Mouse (Mus musculus) stomach, postnatal 0 days (tissue): ENCODE measurements around the gene Wdr93. TPM values are rescaled to one million over a fixed set of nuclear protein-coding genes. Genes with fewer than 3 reads are reported as not detected.

Experiments used
- ATAC-seq: fragments of 200-750 bp; cut with Nextera tagmentation; 2 replicates; pipeline ENCODE4 v1.8.0; 2017; ENCODE audit not compliant: low FRiP score, low TSS enrichment
- DNase-seq: peaks from one replicate; pipeline ENCODE4 v3.0.0-alpha.2; 2016; ENCODE audit warnings: low spot score
- H3K27ac ChIP-seq: fragments of 300-500 bp; sonication (generic); replicated peaks from 2 replicates; pipeline ENCODE4 v1.5.1; 2014; ENCODE audit warnings: mild to moderate bottlenecking, control low read depth
- H3K27me3 ChIP-seq: fragments of 300-500 bp; sonication (generic); 2 replicates; pipeline ENCODE4 v1.6.1; 2014; ENCODE audit warnings: low read length; ENCODE audit not compliant: control insufficient read depth, insufficient read depth
- H3K36me3 ChIP-seq: fragments of 300-500 bp; sonication (generic); 2 replicates; pipeline ENCODE4 v1.6.1; 2014; ENCODE audit warnings: low read length, mixed read lengths; ENCODE audit not compliant: control insufficient read depth, insufficient read depth
- H3K4me1 ChIP-seq: fragments of 300-500 bp; sonication (generic); replicated peaks from 2 replicates; pipeline ENCODE4 v1.6.1; 2014; ENCODE audit warnings: antibody characterized with exemption; ENCODE audit not compliant: control insufficient read depth, insufficient read depth
- H3K4me2 ChIP-seq: fragments of 300-500 bp; sonication (generic); replicated peaks from 2 replicates; pipeline ENCODE4 v1.6.1; 2014; ENCODE audit warnings: low read depth, mild to moderate bottlenecking, control low read depth, moderate library complexity
- H3K4me3 ChIP-seq: fragments of 300-500 bp; sonication (generic); 2 replicates; pipeline ENCODE4 v1.5.1; 2014; ENCODE audit warnings: low read depth, low read length, control low read depth
- H3K9ac ChIP-seq: fragments of 300-500 bp; sonication (generic); 2 replicates; pipeline ENCODE4 v1.6.1; 2014; ENCODE audit warnings: mild to moderate bottlenecking, low read length, control low read depth, mixed read lengths
- H3K9me3 ChIP-seq: fragments of 300-500 bp; sonication (generic); 2 replicates; pipeline ENCODE4 v1.6.1; 2016; ENCODE audit warnings: low read length; ENCODE audit not compliant: control insufficient read depth
- CTCF ChIP-seq: IDR thresholded peaks from 2 replicates; pipeline ENCODE4 v1.5.1; 2016; ENCODE audit warnings: antibody characterized with exemption, low read depth, mild to moderate bottlenecking, moderate library complexity
- EP300 ChIP-seq: optimal IDR thresholded peaks from 2 replicates; pipeline ENCODE3; 2016; ENCODE audit warnings: antibody characterized with exemption
- WGBS: fragments of 180-500 bp; shearing (Covaris S2); extraction: QIAGEN DNeasy Blood & Tissue Kit; methylation state at CpG from one replicate; pipeline ENCODE4 v1.1.7; 2014; 5-methylcytosine and 5-hydroxymethylcytosine counted together
- polyA plus RNA-seq: library from polyadenylated mRNA; unstranded; fragments of >200 nt; fragmentation: Nextera tagmentation; extraction: Ambion mirVana; gene quantifications from 2 replicates; pipeline ENCODE4 v1.2.1, GENCODE M21; 2015

The Wdr93 gene
- polyA plus RNA-seq, 1 experiment from 2014 or later: 0.04 TPM

GRCm38 (mm10) chr7:79729743-79730370 lies 13.1 kb upstream of the Wdr93 start:
- DNase-seq (peak; percentile 41), ATAC-seq (peak; percentile 38)
- Histone ChIP-seq H3K36me3 (no peaks in the 10 kb centered on the region), H3K4me2 (no peak overlapping the region), H3K9ac (no peak overlapping the region), H3K9me3 (no peaks in the 10 kb centered on the region), H3K4me3 (no peak overlapping the region), H3K27ac (no peak overlapping the region), H3K27me3 (no peaks in the 10 kb centered on the region), H3K4me1 (no peaks in the 10 kb centered on the region)
- TF ChIP-seq CTCF (peak; percentile 59), EP300 (no peak)
- WGBS: 61% methylated on average over 11 of the region's 11 CpGs

- Histone ChIP-seq H3K36me3 (no peaks in the 10 kb centered on the region), H3K9me3 (no peaks in the 10 kb centered on the region), H3K27me3 (no peaks in the 10 kb centered on the region), H3K4me3 (no peak overlapping the region), H3K27ac (no peak overlapping the region), H3K9ac (no peak overlapping the region), H3K4me2 (no peak overlapping the region), H3K4me1 (no peaks in the 10 kb centered on the region)
- TF ChIP-seq EP300: no peak
- ATAC-seq: no peak
- WGBS: 76% methylated on average over 13 of the region's 13 CpGs
- DNase-seq: no peak
Observed at GRCm38 (mm10) chr7:79731438-79731837, 11.5 kb upstream of the Wdr93 start.

GRCm38 (mm10) chr7:79732622-79733021 lies 10.3 kb upstream of the Wdr93 start, which contains the start of gene Plin1:
Gene Plin1 (minus strand): TSS chr7:79732903.
- Histone ChIP-seq H3K9ac (no peak within 1 kb of the TSS), H3K27ac (no peak within 1 kb of the TSS), H3K4me1 (no peaks in the 10 kb centered on the region), H3K36me3 (no peaks in the 10 kb centered on the region), H3K4me2 (no peak within 1 kb of the TSS), H3K9me3 (no peaks in the 10 kb centered on the region), H3K4me3 (no peak within 1 kb of the TSS), H3K27me3 (no peaks in the 10 kb centered on the region)
- TF ChIP-seq CTCF: no peak
- no peak for TF ChIP-seq EP300
- ATAC-seq (no peak), DNase-seq (no peak)
- WGBS: 52% methylated on average over 4 of the region's 4 CpGs

- no peaks in the 10 kb centered on the region for H3K9me3 ChIP-seq
- DNase-seq (no peak), ATAC-seq (no peak)
- H3K27ac ChIP-seq: no peak overlapping the region
- 66% methylated on average over 8 of the region's 8 CpGs for WGBS
- H3K4me1 ChIP-seq: no peaks in the 10 kb centered on the region
- H3K36me3 ChIP-seq: no peaks in the 10 kb centered on the region
- no peak overlapping the region for H3K4me2 ChIP-seq
- no peaks in the 10 kb centered on the region for H3K27me3 ChIP-seq
- TF ChIP-seq EP300: no peak
- H3K9ac ChIP-seq: no peak overlapping the region
- no peak overlapping the region for H3K4me3 ChIP-seq
Observed at GRCm38 (mm10) chr7:79734563-79734962, 8.4 kb upstream of the Wdr93 start.

- H3K4me3 ChIP-seq: no peak overlapping the region
- no peak overlapping the region for H3K4me2 ChIP-seq
- ATAC-seq (no peak), DNase-seq (no peak)
- H3K9me3 ChIP-seq: no peaks in the 10 kb centered on the region
- no peaks in the 10 kb centered on the region for H3K36me3 ChIP-seq
- H3K27me3 ChIP-seq: no peaks in the 10 kb centered on the region
- no peak overlapping the region for H3K9ac ChIP-seq
- TF ChIP-seq CTCF: no peak
- H3K4me1 ChIP-seq: no peaks in the 10 kb centered on the region
- 85% methylated on average over 14 of the region's 14 CpGs for WGBS
- no peak overlapping the region for H3K27ac ChIP-seq
Observed at GRCm38 (mm10) chr7:79736511-79736910, 6.5 kb upstream of the Wdr93 start.

- H3K4me2 ChIP-seq: no peak overlapping the region
- H3K27ac ChIP-seq: no peak overlapping the region
- TF ChIP-seq EP300 (no peak), CTCF (no peak)
- H3K27me3 ChIP-seq: no peaks in the 10 kb centered on the region
- DNase-seq (no peak), ATAC-seq (no peak)
- H3K4me1 ChIP-seq: peaks cover 3% of the 10 kb centered on the region; the same call in 1 of the 2 replicates
- 65% methylated on average over 2 of the region's 2 CpGs for WGBS
- H3K9me3 ChIP-seq: no peaks in the 10 kb centered on the region
- H3K36me3 ChIP-seq: no peaks in the 10 kb centered on the region
- no peak overlapping the region for H3K4me3 ChIP-seq
- no peak overlapping the region for H3K9ac ChIP-seq
Observed at GRCm38 (mm10) chr7:79738913-79739312, 4.0 kb upstream of the Wdr93 start.
